Mouse (Mus musculus) erythroblast, adult 5-6 weeks (primary cell): ENCODE data around the gene Asic5. TPM values are rescaled to one million over a fixed set of nuclear protein-coding genes. Genes with fewer than 3 reads are reported as not detected.

Experiments used
- ATAC-seq: replicated peaks from 2 replicates; pipeline ENCODE4 v1.8.0; 2016; ENCODE audit warnings: moderate number of reproducible peaks, mild to moderate bottlenecking, moderate TSS enrichment, inconsistent platforms; ENCODE audit not compliant: poor library complexity, low FRiP score, severe bottlenecking
- total RNA-seq, 2 experiments: library from RNA; stranded (forward) in 1 of 2; stranded (reverse) in 1 of 2; fragments of 150-400 nt in 1 of 2; fragments of 200-764, 138-1000 nt in 1 of 2; gene quantifications; 2 replicates each; pipeline versions ENCODE4 v1.2.3 to v1.2.4; 2015 to 2017; ENCODE audit warnings: low replicate concordance in 2 of 2

The Asic5 gene
- total RNA-seq, 2 experiments from 2014 or later = not detected

DNA sequence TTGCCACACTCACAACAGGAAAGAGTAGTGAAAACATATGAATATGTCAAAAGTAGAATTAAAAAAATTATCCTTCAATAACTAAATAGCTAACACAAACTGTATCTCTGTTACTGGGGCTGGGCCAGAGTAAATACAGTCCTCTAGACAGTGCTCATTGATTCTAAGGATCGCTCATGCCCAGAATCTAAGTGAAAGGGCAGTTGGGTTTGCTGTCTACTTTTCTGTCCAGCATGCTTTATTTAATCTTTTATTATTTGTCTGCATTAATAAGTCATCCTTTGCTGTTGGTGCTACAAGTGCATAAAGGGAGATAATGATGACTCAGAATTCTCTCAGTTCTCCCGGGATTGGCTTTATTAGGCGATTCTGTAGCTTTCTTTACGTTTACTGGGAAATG is 13.3 kb downstream of the Asic5 start:
- ATAC-seq = no peak

DNA sequence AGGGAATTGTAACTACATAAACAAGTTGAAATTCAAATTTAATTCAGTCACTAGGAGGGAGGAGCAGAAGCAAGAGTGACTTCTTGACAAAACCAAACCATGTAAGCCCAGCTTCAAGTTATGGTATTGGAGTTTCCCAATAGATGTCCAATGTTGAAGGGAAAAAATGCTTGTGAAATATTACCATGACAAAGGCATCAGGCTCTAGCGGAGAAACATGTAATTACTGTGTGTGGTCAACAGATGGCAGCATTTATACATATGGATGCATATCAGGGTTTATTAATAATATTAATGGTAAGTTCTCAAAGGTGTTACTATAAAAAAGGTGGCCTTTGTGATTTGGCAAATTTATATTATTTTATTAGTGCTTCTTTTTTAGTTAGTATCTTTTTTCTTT is 13.9 kb downstream of the Asic5 start:
- ATAC-seq = no peak

DNA sequence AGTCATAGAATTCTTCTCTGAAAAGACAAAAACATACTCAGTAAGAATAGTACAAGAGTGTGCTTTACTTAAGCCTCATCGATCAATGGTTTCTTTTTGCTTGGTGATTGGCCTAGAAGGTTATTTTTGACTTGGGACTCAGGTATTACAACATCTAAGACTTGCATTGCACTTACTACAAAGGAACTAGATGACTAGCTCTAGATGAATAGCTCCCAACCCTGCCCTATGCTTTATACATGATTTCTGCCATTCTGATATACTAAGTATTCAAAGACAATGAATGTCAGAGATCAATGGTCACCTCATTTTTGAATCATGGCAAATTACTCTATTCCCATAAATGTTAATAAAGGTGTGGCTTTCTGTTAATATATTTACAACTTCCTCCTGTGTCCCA is 24.9 kb downstream of the Asic5 start:
- no peak for ATAC-seq

DNA sequence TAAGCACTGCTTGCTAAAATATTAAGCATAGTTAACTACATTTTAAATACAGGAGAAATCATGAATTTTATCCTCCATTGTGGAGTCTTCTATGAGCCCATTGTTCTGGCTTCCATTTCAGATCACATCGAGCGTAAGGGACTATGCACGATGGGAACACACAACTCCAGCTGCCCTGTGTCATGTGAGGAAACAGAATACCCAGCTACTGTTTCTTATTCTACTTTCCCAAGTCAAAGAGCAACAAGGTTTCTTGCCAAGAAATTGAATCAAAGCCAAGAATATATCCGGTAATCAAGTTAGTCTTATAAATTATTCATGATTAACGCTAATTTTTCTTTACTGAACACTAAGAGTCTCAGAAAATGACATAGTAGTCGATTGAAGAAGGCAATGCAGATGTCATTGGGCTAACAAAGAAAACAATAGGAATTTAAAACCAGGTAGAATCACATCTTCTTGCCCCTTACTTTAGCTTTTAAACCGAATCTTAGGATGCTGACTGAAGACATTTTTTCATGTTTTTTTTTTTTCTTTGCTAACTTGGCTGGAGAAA is 32.1 kb downstream of the Asic5 start:
- no peak for ATAC-seq

DNA sequence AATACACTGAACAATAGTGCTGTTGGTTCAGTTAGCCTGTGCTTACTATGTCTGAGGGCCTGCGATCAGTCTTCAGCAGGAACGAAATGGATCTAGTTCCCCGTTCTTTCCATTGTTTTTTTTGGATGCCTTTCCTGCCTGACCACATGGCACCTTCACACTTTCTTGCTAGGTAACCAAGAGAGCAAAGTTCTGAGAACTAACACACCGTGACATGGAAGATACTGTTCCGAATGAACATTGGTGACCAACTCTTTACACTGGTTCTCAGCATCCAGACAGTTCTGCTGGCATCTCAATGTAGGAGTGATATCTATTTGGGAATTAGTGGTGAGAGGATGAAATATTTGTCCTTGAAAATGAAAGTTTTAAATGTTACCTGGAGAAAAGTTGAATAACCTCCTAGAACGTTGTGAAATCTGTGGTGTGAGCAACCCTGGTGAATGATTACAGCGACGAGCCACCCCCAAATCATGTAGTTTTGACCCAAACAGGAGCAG is 40.4 kb downstream of the Asic5 start:
- no peak for ATAC-seq

DNA sequence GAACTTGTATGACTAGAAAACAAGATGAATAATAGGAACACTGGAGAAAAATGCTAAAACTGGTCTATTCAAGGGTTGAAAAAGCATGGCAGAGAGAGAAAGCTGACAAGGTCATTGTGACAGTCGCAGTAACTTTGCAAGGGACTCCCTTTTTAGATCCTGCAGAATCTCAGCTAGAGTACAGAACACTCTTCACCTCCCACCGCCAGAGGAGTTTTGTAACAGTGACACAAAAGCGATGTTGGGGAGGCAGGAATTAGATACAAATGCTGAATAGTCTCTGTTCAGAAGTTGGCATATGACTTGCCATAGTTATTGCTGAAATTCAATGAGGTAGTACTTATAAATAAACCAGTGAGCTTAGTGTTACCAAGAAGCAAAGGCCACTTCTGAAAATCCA is 41.0 kb downstream of the Asic5 start:
- no peak for ATAC-seq

DNA sequence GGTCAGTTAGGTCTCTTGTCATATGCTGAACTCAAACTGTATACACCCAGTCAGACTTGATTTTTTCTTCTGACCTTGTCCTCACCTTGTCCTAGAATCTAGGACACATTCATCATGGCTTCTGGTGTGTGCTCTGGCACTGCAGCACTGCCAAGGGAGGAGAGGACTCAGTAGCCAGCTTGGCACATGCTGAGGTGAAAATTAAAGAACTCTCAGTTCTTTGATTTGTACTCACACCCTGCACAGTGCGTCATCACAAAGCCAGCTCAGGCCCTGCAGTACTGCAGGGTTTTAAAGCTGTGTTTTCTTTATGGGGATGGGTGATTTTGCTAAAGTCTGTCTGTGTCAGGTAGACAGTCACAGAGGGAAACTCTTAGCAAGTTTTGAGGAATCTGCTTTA is 45.2 kb downstream of the Asic5 start:
- ATAC-seq = no peak

DNA sequence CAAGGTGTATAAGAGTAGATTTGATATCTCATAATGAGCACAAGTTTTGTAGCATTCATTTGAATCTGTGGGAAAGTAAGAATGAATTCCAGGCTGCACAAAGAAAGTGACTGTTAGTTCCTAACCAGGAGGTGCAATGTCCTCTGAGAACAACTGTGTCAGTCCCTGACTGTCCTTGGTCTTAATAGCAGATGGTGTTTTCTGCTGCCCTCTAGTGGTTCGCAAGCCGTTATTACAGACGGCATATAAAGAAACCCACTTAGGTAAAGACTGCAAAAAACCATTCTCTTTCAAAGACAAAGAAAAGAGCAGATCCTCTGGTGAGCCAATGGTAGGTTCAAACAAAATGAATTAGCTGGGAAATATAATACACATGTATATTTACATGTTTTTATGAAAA is 47.1 kb downstream of the Asic5 start:
- ATAC-seq = no peak

DNA sequence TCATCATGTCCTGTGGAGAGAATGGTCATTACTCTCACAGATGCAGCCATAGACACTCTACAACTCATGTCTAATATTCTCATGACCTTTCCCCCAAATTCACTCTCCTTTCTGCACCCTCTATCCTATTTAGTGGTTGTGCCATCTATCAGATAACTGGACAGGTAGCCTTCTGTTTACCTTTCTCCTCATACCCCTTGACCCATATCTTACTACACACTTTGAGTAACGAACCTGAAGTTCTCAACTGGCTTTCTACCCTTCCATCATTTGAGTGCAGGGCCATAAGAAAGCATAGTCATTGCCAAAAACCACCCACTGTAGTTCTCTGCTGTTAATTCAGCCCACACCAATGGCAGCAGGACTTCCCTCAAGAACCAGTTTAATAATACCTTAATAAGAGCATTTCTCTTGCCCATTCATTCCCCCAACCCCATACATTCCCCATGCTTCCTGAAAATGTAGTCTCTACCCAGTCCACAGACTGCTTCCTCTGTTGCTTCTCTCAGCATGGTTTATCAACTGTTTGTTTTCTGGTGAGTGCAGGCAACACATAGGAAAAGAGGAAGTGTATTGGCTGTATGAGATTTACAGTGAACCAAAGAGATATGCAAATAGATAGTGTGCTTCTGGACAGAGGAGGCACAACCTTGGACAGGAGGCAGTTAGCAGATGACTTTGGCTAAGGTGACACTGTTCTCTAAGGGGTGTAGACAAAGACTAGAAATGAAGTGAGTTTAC is 48.1 kb downstream of the Asic5 start:
- ATAC-seq = no peak

DNA sequence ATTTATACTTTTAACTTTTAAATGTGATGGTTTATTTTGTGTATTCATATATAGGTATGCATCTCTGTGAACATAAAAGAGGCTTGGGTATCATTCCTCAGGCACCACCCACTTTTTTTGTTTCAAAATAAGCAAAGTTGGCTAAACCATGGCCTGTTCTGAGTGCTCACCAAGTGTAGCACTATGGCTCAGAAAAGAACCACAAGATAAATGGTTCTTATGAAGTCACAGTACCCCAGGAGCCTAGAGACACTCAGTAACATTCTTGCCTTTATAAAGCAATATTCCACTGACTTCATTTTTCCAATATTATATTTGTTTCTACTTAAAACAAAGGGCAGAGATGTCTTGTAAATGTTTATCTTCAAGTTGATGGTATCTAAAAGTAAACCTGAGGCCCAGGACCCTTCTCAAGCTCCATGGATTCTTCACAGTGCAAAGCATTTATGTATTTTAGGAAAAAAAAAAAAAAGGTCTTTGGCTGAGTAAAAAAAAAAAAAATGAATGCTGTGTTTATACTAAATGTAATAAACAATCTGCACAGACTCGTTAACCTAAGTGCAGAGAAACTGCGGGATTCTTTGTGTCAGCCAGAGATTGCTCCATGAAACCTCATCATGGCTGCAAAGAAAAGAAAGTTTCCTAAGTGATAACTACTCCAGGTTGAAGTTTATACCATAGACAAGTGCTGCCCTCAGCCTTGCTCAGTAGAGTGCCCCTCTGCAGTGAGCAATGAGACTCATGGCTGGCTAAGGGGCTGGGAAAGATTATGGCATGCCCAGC is 54.4 kb downstream of the Asic5 start:
- no peak for ATAC-seq

DNA sequence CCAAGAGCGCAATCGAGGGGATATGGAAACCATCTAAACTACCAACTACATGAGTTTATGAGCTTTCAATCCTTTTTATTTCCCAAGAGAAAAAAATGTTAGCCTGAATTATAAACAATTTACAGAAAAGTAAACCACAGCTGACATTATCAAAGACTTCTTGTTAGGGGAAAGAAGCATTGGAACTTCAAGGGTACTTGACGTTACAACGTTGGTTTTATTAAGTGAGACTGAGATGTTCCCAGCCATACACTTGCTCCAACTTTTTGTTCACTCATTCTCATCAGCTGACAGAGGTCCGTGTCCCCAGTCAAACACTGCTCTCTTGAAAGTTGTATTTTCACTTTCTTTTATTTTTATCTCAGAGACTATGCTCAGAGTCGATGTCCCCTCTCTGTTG is 61.6 kb downstream of the Asic5 start:
- ATAC-seq = no peak

DNA sequence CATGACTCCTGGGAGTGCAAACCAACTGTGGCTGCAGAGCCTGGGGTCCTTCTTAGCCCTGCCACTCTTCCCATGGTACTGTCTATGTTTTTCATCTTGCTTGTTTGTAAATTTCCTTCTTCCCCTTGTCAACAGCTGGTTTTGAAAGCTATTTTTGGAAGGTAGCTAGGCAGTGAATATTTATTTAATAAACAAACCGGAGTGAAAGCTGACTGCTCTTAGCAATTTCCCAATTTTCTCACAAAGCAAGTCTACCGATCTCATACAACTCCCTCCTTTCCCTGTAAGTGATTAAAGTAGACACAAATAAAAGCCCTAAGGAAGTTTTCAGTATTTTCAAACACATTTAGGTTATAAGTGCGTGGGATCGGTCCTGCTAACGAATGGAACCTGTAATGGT is 62.8 kb downstream of the Asic5 start:
- no peak for ATAC-seq

DNA sequence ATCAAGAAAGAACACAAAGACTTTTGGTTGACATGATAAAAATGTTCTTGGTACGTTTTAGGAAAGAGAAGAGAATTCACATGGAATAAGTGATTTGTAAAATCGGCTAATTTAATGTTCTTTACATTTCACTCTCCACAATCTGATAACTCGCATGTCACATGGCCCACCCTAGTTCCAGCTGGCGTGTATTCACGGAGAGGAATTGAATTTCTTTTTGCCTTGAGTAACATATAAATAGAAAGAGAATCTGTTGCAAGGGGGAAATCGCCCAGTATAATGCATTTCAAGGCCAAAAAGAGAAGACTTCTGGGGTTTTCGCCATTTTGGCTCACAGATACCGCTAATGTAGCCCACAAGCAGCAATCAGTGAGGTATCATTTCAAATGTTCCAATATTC is 64.0 kb downstream of the Asic5 start:
- ATAC-seq = no peak

DNA sequence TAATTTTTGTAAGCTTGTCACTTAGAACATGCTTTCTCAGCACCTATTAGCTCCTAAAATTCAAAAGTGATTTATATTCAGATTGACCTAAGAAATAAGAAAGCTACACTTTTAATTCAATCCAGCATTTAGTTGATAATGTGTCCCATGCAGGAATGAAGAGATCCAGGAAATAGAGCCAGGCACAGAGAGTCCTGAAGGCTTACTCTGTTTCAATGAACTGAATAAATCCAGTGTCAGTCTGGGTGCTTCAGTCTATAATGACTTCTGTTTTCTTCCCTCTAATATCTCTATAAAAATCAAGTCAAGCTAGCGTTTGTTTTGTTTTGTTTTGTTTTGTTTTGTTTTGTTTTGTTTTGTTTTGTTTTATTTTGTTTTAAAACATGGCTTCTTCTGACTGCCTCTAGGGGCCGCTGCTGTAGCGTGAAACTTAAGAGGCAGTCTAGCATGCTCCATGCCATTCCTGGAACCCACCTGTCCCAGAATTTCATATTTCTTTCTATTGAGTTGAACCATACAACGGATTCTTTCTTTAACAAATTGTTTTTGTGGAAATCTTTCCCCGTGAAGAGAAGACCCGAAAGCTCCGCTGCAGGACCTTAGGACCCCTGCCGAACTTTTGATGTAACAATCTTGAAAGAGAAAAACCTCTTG is 65.1 kb downstream of the Asic5 start:
- ATAC-seq = no peak

DNA sequence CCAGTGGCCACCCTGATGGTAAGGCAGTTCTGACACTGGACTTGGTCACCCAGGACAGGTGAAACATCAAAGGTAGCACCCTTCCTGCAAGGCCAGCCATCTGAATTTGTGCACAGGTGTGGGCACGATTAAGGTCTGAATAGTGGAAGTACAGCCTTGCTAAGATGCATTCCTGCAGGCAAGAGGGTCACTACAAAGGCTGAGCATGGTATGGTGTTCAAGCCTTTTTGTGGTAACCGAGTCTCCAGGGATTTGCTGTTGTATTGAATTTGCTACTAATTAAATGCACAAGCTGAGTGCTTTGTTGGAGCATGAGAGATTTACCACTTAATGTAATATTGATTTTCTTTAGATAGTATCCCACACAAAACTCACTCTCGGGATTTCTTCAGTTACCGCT is 66.0 kb downstream of the Asic5 start:
- ATAC-seq = no peak

DNA sequence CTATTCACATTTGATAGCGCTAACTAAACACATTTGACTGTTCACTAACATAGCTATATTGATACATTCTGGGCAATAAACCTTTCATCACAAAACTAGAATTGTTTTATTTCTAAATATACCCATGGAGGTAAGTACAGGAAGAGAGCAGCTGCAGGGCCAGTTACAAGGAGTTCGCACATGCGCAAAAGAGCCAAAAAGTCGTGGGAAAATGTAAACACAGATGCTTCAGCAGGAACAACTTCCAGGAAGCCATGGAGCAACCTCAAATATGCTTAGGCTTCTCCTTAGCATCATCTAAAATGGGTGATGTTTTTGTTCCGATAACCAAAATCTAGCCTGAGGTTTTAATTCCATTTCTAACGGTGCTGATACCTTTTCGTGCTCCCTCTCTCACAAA is 66.6 kb downstream of the Asic5 start:
- ATAC-seq = no peak

DNA sequence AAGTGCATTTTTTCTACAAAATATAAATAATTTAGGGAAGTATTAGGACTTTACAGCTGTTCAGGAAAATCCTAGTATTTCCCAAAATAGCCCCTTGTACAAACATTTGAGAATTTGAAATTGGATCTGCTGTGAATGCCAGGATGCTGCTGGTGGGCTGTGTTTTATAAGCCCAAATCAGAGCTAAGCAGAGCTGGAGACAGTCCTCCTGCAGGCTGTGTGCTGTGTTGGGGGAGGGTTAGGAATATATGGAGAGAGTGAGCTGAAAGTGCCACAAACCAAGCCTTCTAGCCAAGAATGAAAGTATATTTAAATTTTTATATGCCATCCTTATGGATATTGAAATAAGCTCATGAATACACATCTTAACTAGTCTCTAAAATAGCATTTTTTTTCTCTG is 69.4 kb downstream of the Asic5 start:
- no peak for ATAC-seq

DNA sequence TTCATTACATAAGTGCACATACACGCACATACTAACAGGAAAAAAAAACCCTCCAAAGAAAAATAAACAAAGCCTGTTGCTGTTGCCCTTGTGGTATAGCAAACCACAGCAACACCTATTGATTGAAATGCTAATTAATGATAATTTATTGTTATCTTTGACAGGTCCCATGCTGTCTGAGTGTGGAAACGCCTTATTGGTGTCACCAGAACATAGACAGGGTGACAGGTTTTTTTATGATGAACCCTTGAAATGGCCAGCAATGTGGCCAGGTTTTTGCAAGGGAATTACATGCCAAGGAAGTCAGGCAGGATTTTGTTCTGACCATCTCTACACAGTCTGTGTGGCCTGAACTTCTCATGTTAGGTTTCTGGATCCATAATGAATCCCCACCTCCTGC is 69.9 kb downstream of the Asic5 start:
- no peak for ATAC-seq

DNA sequence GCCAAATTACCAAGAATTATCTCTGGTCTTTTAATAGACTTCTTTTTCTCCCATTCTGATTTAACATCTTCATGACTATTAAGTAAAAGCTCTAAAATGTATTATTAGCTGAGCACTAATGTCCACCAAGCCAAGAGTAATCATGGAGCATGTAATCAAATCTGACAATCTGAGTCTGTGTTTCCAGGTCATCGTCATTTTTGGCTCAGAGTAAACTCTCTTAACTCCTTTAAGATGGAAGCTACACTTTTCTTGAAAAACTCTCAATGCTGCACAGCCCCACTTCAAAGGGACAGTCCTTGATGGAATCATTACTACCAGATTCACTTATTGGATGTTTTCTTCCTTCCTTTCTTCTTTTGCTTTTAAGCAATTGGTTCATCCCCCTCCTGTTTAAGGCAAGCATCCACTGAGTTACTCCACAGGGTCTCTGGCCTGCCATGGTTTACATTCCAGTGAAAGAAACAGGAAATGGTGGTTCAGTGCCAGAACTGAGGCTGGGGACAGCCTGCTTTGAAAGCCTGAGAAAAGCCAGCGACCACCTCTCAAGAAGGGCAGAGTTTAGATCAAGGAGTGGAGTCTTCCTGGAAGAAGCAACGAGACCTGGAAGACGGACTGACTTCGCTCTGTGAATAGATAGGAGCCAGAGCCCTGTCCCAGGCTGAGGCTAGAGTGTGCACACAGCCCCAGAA is 72.3 kb downstream of the Asic5 start:
- ATAC-seq = no peak

DNA sequence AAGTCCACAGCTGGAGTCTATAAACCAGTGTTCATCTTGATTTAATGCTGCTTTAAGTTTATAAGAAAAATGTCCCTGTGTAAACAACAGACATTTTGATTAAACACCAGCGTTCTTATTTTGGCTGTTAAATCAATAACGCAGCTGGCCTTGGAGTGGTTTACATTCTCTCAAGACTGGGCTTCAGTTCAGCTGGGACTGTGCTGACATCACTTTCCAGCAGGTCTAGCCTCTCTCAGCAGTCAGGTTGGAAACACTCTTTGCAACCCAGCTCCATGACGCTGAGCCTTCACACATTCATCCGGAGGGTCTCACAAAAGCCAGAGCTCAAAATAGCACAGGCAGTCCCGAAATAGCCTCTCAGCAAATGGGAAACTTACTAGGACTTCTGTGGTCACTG is 75.1 kb downstream of the Asic5 start:
- no peak for ATAC-seq
